Comparison of ENCODE assay signal across 9 mouse cellular contexts in the genomic region with DNA sequence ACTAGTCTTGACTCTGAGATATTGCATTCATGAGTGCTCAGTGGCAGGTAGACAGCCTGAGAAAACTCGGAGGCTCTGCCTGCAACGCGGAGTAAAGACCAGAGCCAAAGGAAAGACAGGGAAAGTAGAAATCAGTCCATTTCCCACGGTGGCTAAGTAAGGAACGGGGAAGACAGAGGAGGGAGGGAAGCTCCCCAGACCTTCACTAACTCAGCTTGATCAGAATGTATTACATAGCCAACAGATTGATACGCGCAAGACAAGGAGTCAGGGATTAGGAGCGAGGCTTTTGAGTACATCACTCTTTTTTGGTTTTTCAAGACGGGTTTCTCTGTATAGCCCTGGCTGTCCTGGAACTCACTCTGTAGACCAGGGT. TPM values are rescaled to one million over a fixed set of nuclear protein-coding genes. Genes with fewer than 3 reads are reported as not detected.
DNase-seq lines count a peak whose midpoint lies in the region; ATAC-seq and TF ChIP-seq lines count a peak whose summit lies in the region.
"Had no signal": no experiment of that assay in that cellular context is flagged by ENCODE, and none has a peak within 500 bp of the region (broad histone marks: within the 10 kb centered on the region; RNA-seq: fewer than 3 reads in every experiment).

No protein-coding gene starts in this region.

- no peak for TF ChIP-seq CTCF in lung, embryonic 14.5 days (IDR thresholded peaks at IDR 0.05; ENCODE audit: low read depth)
- TF ChIP-seq CTCF in small intestine, adult 2 months (IDR thresholded peaks at IDR 0.05; ENCODE audit: extremely low read depth, insufficient read length, insufficient replicate concordance, low read depth, low read length), result no peak

- H3K4me3 ChIP-seq in lung, embryonic 14.5 days (ENCODE audit: low read depth, low read length), result peak overlapping the region; percentile 62
- H3K4me3 ChIP-seq in forebrain, embryonic 10.5 days, result peak overlapping the region; percentile 34
- peak overlapping the region; percentile 57 for H3K4me3 ChIP-seq in limb, embryonic 15.5 days
- peak overlapping the region; percentile 73 for H3K4me3 ChIP-seq in small intestine, adult 2 months (ENCODE audit: low read depth, low read length)

- 4% methylated on average over 9 of the region's 9 CpGs for WGBS in lung, embryonic 14.5 days
- 5% methylated on average over 9 of the region's 9 CpGs for WGBS in forebrain, embryonic 10.5 days
- 6% methylated on average over 9 of the region's 9 CpGs for WGBS in limb, embryonic 15.5 days
- 8% methylated on average over 9 of the region's 9 CpGs for WGBS in small intestine, adult 2 months

- no peaks in the 10 kb centered on the region for H3K36me3 ChIP-seq in lung, embryonic 14.5 days (ENCODE audit: insufficient read depth)
- H3K36me3 ChIP-seq in forebrain, embryonic 10.5 days (replicated peaks), result no peaks in the 10 kb centered on the region
- no peaks in the 10 kb centered on the region for H3K36me3 ChIP-seq in limb, embryonic 15.5 days
- no peaks in the 10 kb centered on the region for H3K36me3 ChIP-seq in small intestine, adult 2 months (ENCODE audit: control insufficient read depth, insufficient read depth, low read length)

- peak; percentile 47; the same call in 1 of the 2 replicates for TF ChIP-seq POLR2A in small intestine, adult 2 months (IDR thresholded peaks at IDR 0.05; ENCODE audit: low read depth, low read length)

- peaks cover 39% of the 10 kb centered on the region for H3K27me3 ChIP-seq in lung, embryonic 14.5 days (ENCODE audit: insufficient read depth, low read length)
- H3K27me3 ChIP-seq in forebrain, embryonic 10.5 days (ENCODE audit: poor library complexity, severe bottlenecking), result peaks cover 99% of the 10 kb centered on the region
- peaks cover 81% of the 10 kb centered on the region for H3K27me3 ChIP-seq in limb, embryonic 15.5 days
- no peaks in the 10 kb centered on the region for H3K27me3 ChIP-seq in small intestine, adult 2 months (ENCODE audit: control insufficient read depth, insufficient read depth, low read length)

- H3K9ac ChIP-seq in lung, embryonic 14.5 days, result peak overlapping the region; percentile 9
- no peak overlapping the region for H3K9ac ChIP-seq in limb, embryonic 15.5 days

- H3K27ac ChIP-seq in lung, embryonic 14.5 days (ENCODE audit: low read depth), result peak overlapping the region; percentile 85
- no peak overlapping the region for H3K27ac ChIP-seq in forebrain, embryonic 10.5 days
- H3K27ac ChIP-seq in limb, embryonic 15.5 days, result no peak overlapping the region
- H3K27ac ChIP-seq in small intestine, adult 2 months (ENCODE audit: insufficient read depth, low read depth, low read length), result peak overlapping the region; percentile 90

- no peak for DNase-seq in lung, embryonic 14.5 days
- DNase-seq in lung, adult 18-20 months, result no peak
- DNase-seq in forebrain, embryonic 10.5 days (ENCODE audit: extremely low spot score, low spot score), result no peak
- DNase-seq in thymus, postnatal 4 days, result no peak
- no peak for DNase-seq in spleen, postnatal 36 days (ENCODE audit: low spot score in 2 of 2)
- no peak for DNase-seq in adrenal gland, postnatal 25 days
- DNase-seq: right cerebral cortex, postnatal 4 days had no signal

- ATAC-seq in lung, embryonic 14.5 days (ENCODE audit: insufficient read depth), result no peak
- ATAC-seq in limb, embryonic 15.5 days (ENCODE audit: insufficient number of reproducible peaks, low FRiP score, low TSS enrichment, low read depth), result no peak

- no peaks in the 10 kb centered on the region for H3K9me3 ChIP-seq in lung, embryonic 14.5 days (ENCODE audit: low read depth, low read length)
- no peaks in the 10 kb centered on the region for H3K9me3 ChIP-seq in forebrain, embryonic 10.5 days
- H3K9me3 ChIP-seq in limb, embryonic 15.5 days, result no peaks in the 10 kb centered on the region

- H3K4me2 ChIP-seq in lung, embryonic 14.5 days, result peak overlapping the region; percentile 100
- H3K4me2 ChIP-seq in limb, embryonic 15.5 days, result peak overlapping the region; percentile 100

- H3K4me1 ChIP-seq in lung, embryonic 14.5 days (ENCODE audit: insufficient read depth), result peaks cover 14% of the 10 kb centered on the region; the same call in 1 of the 2 replicates
- H3K4me1 ChIP-seq in forebrain, embryonic 10.5 days, result peaks cover 67% of the 10 kb centered on the region
- H3K4me1 ChIP-seq in limb, embryonic 15.5 days, result peaks cover 32% of the 10 kb centered on the region
- peaks cover 25% of the 10 kb centered on the region for H3K4me1 ChIP-seq in small intestine, adult 2 months (ENCODE audit: control insufficient read depth, insufficient read depth, insufficient read length, low read length)

RNA-seq across cellular contexts. Expression of gene Rab20, which starts 1.3 kb away (rescaled TPM):
- 12.8 and 12.9 TPM in 2 replicates for polyA plus RNA-seq in lung, embryonic 14.5 days (2014; fragmentation: Nextera tagmentation; extraction: Ambion mirVana)
- 1.4 and 1.7 TPM in 2 replicates for polyA plus RNA-seq in forebrain, embryonic 10.5 days (2016; fragmentation: Nextera tagmentation; extraction: Ambion mirVana)
- polyA plus RNA-seq in limb, embryonic 15.5 days (2015; fragmentation: Nextera tagmentation; extraction: Ambion mirVana), result 1.8 and 2.0 TPM in 2 replicates
- 18.6 and 43.3 TPM in 2 replicates for polyA plus RNA-seq in small intestine, adult 2 months (2012; rRNA removed)
- 10.6 and 11.4 TPM in 2 replicates for total RNA-seq in adrenal gland, postnatal 25 days (2021)

RNA-seq across cellular contexts. Expression of gene Naxd, which starts 20.1 kb away (rescaled TPM):
- 119 and 131 TPM in 2 replicates for polyA plus RNA-seq in lung, embryonic 14.5 days (2014; fragmentation: Nextera tagmentation; extraction: Ambion mirVana)
- polyA plus RNA-seq in forebrain, embryonic 10.5 days (2016; fragmentation: Nextera tagmentation; extraction: Ambion mirVana), result 112 and 113 TPM in 2 replicates
- polyA plus RNA-seq in limb, embryonic 15.5 days (2015; fragmentation: Nextera tagmentation; extraction: Ambion mirVana), result 117 and 124 TPM in 2 replicates
- polyA plus RNA-seq in small intestine, adult 2 months (2012; rRNA removed), result 64.9 and 81.1 TPM in 2 replicates
- total RNA-seq in adrenal gland, postnatal 25 days (2021), result 75.0 and 77.5 TPM in 2 replicates

Comparison
In these comparisons a context has a peak if more than half of its experiments do, and no peak if none do; other contexts are left out.
1. H3K27ac ChIP-seq: peak in lung, embryonic 14.5 days (single experiment) and small intestine, adult 2 months (single experiment); none in forebrain, embryonic 10.5 days (single experiment) and limb, embryonic 15.5 days (single experiment).
2. Peak in every context shown above with its lines, with median percentiles within 50 percentile points of each other: H3K4me3 ChIP-seq.